Mouse (Mus musculus) adrenal gland, adult (tissue): Measurements from ENCODE around the gene Gcc1.

ENCODE experiments used
- DNase-seq, 2 experiments: peaks; one replicate each; pipeline ENCODE4 v3.0.0; 2022 to 2023; ENCODE audit warnings: low spot score in 1 of 2; ENCODE audit not compliant: inconsistent age in 2 of 2

Gene Gcc1

GRCm38 (mm10) chr6:28428290-28428689 is at the start of gene Gcc1:
Gene Gcc1, minus strand, starts transcription at chr6:28428390.
- DNase-seq = no peak

DNA sequence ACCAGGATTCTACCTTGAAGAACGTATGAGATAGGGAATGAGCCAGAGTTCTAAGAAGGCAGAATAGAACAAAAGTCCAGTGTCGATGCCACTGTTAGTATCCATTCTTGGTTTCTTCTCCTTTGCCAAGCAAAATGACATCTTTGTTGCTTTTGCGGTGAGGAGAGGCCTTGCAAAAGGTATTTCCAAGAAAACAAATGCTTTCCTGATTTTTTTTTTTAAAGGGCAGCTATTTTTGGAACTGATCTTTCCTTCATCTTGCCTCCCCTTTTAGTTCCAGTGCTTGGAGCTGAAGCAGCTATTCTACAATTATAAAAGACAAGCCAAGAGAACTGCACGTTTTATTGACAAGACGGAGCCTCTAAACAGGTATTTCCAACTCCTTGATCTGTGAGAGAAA is 46.6 kb upstream of the Gcc1 start, which contains the start of gene Snd1:
Gene Snd1 (plus strand): TSS at position 301 of the 400 bp plus-strand sequence.
- DNase-seq = peak in 1 of 2 experiments; percentile 51

- DNase-seq = no peak
Measured at GRCm38 (mm10) chr6:28474211-28474610, 46.0 kb upstream of the Gcc1 start.

DNA sequence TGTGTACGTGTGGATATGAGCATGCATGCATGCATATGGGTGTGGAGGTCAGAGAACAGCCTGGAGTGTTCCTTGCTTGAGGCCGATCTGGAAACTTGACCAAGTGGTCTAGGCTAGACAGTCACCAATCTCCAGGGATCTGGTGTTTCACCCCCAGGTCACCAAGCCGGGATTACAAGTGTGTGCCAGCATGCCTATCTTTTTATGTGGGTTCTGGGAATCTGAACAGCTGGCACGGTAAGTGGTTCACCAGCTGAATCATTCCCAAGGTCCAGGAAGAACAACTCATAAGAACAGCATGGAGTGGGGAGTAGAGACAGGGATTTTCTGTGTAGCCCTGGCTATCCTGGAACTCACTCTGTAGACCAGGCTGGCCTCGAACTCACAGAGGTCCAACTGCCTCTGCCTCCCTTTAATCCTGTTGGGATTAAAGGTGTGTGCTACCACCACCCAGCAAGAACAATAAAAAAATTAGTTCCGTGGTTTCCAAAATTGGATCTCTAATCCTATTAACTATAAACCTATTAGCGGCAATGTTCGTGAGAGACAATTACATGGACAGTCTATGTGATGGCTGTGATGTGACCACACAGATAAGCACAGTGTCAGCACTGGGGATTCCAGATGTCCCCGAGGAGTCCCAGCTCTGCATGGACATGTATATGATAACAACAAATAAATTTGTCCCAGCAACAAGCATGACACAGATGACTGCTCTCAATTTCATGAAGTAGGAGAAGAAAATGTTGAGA is 43.3 kb upstream of the Gcc1 start:
- no peak for DNase-seq

- DNase-seq = no peak
Measured at GRCm38 (mm10) chr6:28470621-28471020, 42.4 kb upstream of the Gcc1 start.

GRCm38 (mm10) chr6:28470017-28470602 is 41.9 kb upstream of the Gcc1 start:
- DNase-seq = peak in 1 of 2 experiments; percentile 58

DNA sequence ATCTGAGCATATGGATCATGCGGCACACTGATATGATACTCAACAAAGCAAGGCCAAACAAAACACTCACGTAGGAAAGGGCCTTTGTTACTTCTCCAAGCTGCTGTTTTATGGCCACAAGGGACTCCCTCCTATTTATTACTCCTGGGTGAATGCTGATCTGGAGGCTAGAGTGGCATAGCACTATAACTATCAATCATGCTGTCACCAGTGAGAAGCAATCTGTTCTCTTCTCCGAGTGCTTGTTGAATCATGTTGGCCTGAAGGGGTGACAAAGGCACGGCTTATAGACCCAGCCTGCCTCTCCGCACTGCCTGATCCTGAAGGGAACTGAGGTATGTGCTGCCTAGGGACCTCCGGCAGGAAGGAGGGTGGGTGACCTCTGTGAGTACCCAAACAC is 36.4 kb upstream of the Gcc1 start:
- DNase-seq = no peak

DNA sequence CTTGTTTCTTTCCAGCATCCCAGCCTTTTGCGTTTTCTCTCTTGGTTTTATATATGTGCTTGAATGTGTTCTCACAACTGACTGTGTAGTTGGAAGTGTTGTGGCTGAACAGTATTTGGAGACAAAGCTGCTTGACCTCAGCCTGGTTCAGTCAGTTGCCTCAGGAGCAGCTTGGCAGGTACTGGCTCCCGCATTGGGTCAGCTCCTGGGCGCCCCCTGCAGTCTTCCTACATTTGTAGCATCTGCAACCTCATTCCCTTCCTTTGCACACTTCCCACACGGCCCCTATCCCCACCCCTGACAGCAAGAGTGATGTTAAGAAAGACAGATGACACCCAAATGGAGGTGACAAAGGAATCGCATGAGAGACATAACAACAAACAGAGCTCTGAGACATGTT is 32.3 kb upstream of the Gcc1 start:
- DNase-seq = peak; percentile 66 to 90

GRCm38 (mm10) chr6:28459221-28459668 is 31.1 kb upstream of the Gcc1 start:
- DNase-seq = no peak

DNA sequence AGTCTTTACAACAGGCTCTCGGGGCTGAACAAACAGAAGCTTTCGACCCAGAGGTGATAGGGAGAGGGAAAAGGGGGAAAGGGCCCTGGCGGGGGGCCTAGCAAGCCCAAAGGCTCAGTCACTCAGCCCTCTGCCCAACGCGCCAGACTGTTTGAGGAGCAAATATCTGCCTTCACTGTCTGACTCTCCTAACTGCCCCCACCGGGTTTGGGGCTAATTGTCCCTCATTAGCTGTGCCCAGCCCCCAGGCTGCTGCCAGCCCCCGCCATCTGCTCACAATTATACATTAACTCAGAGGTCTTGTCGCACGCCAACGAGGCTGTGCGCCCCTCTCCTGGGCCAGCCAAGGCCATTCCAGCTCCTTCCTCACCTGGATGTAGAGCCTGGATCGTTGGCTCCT is 22.8 kb upstream of the Gcc1 start:
- no peak for DNase-seq

GRCm38 (mm10) chr6:28450481-28450880 is 22.3 kb upstream of the Gcc1 start:
- DNase-seq = no peak

- no peak for DNase-seq
Measured at GRCm38 (mm10) chr6:28449253-28449652, 21.1 kb upstream of the Gcc1 start, which contains the start of gene Pax4. Gene Pax4, minus strand, starts transcription at chr6:28449353.

DNA sequence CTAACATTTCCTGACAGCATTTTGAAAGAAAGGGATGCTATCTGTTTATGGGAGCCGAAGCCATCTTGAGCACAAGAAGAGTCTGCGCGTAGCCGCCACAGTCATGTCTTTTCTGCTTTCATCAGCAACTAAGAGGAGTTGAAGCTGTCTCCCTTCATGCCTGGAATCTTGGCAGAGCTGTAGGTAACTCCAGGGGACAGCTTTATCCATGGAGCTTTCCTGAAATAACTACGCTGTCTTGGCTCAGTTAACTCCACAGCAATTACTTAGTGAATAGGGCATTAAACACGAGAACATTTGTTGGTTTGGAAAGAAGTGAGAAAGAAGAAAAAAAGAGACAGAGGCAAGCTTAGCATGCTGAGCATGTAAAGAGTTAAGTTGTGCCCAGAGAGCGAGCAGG is 19.7 kb upstream of the Gcc1 start:
- DNase-seq = no peak

GRCm38 (mm10) chr6:28431538-28431855 is 3.3 kb upstream of the Gcc1 start:
- DNase-seq = no peak

- no peak for DNase-seq
Measured at GRCm38 (mm10) chr6:28430795-28431537, 2.8 kb upstream of the Gcc1 start.

- DNase-seq = no peak
Measured at GRCm38 (mm10) chr6:28429870-28430269, 1.7 kb upstream of the Gcc1 start.

- DNase-seq = peak in 1 of 2 experiments; percentile 44
Measured at GRCm38 (mm10) chr6:28427096-28427839, 922 bp downstream of the Gcc1 start, which contains the start of gene Fscn3. Gene Fscn3, plus strand, starts transcription at chr6:28427789.

DNA sequence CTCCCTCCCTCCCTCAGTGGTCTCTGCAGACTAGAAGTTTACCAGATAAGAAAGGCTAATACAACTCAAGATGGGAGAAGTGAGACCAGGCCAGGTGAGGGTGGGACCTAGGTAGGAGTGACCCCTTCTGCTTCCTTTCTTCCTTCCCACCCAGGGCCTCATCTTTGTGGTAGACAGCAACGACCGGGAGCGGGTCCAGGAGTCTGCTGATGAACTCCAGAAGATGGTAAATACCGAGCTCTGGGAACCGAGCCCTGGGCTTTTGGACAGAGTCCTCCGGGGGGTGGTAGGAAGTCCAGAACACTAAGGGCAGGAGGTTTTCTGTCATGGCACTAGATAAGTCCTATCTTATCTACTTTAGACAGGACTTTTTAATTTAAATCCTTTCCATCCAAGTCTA is 3.2 kb downstream of the Gcc1 start:
- peak in 1 of 2 experiments; percentile 36 for DNase-seq

- peak; percentile 74 to 91 for DNase-seq
Measured at GRCm38 (mm10) chr6:28423767-28424695, 4.2 kb downstream of the Gcc1 start.

DNA sequence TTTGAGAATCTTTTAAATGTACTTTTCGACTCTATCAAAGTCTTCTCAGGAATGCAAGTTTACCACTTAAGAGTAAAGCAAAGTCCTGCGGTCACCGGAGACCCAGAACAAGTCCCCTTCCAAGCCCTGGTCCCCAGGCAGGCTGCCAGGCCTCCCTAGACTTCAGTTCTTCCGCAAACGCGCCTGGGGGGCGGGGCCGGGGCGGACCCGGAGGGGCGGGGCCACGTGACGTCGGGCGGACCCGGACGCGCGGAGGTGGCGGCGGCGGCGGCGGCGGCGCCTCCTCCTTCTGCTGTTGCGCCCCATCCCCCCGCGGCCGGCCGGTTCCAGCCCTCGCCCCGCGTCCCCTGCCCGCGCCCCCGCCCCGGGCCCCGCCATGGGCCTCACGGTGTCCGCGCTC is 4.9 kb downstream of the Gcc1 start, which contains the start of gene Arf5:
Gene Arf5 (plus strand): TSS at position 248 of the 400 bp plus-strand sequence.
- DNase-seq = peak; percentile 95 to 99
